Mouse (Mus musculus) MN1 (cell line): ENCODE data around the gene Tm4sf1.

Experiments
- DNase-seq: peaks from one replicate; pipeline ENCODE4 v3.0.0-alpha.2; 2016; ENCODE audit warnings: low spot score

The Tm4sf1 gene

DNA sequence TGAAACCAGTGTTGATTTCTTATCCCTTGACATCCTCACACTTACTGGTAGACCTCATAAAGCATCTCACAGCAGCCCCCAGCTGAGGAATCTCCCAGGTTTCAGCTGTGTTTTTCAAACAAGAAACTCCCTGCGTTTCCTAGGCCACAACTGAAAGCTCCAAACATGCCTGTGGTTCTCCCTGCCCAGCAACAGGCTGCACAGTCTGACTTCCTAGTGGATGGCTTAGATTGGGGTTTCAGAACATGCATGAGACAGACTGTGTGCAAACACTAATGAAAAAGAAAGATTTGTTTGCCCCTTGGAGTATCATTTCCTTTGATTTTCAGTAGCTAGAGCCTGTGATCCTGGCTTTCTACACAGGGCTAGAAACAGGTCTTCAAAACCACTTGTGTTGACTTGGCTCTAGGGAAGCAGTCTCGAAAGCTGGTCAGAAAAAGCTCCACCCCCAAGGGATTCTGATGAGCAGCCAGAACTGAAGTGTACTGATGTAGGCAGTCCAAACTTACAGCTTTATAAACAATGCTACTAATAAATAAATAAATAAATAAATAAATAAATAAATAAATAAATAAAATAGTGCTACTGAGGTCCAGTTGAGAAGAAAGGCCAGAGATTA lies at the start of gene Tm4sf1:
Gene Tm4sf1, minus strand, starts transcription at position 68 of the 619 bp plus-strand sequence.
- no peak for DNase-seq

DNA sequence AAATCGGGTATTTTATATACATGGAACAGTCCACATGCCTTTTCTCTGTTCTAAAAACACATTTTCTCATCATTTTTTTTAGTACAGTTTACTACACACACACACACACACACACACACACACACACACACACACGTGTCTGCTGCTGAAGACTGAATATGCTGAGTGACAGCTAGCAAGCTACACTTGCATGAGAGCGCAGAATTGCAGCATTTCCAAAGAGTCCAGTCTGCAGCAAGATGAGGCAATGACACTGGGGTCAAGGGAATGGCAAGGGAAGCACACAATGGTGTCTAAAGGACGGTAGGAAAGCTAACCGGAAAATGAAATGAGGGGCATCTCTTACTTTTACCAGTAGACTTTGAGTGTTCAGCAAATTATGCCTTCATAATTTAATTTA lies 43.0 kb upstream of the Tm4sf1 start:
- DNase-seq, result no peak

DNA sequence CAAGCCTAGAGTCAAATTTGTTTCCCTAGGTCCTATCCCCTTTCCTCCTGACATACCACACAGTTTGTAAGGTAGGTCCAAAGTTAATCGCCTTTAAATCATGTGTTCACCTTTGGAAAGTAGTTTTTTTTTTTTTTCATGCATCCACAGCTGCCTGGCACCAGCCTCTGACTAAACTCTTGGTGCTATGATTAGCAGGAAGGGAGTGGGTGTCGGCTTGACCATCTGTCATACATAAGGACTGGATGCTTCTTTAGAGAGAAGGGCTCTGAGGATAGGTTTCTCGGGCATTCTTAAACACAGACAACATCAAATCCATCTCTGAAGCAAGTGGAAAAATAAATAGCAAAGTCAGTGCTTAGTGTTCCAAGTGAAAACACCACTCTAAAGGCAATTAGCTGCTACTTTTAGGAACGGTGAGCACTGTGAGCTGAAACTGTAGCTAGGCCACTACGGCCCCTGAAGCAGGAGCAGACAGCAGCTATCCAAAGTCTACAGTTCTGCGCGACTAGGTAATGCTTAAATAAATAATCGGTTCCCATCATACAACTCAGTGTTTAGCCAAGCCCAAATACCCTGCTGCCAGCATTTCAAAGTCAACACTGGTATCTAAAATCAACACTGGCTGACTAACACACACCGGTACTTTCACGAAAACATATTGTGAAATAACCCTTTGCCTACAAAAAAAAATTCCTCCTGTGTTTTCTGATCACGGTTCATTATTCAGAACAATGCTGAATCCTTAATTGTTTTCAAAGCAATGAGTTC lies 42.2 kb upstream of the Tm4sf1 start:
- no peak for DNase-seq

DNA sequence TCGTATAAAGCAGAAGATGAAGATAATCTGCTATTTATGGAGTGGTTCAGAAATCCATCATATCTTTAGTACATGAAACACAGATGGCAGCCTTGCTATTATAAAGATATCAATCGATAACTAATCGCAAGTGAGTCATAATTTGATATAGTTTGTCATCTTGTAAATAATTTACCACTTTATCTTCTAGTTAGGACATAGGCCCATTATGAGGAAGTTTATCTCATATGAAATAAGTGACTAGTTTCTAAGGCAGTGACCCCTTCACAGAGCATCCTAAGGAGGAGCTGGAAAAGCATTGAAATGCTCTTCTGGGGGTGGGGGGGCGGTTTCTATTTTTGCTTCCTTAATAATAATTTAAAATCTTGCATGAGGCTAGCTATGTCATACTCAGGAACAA lies 41.2 kb upstream of the Tm4sf1 start:
- no peak for DNase-seq

DNA sequence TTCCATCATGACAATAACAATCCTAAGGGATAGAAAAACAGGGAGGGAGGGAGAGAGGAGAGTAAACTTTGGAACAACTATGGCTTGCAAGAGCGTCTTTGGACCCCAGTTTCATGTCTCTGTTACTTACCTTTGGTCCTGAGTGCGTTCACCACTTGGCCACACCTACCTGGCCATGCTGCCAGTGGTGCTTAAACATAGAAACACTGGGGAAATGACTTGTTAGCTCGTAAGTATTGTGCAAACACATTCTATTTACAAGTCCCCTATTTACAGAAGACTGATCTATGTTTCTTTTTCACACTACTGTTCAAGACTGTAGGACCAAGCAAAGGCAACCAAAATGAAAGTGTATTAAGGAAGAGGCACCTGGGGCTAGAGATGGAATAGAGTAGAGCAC lies 39.5 kb upstream of the Tm4sf1 start:
- DNase-seq, result no peak

DNA sequence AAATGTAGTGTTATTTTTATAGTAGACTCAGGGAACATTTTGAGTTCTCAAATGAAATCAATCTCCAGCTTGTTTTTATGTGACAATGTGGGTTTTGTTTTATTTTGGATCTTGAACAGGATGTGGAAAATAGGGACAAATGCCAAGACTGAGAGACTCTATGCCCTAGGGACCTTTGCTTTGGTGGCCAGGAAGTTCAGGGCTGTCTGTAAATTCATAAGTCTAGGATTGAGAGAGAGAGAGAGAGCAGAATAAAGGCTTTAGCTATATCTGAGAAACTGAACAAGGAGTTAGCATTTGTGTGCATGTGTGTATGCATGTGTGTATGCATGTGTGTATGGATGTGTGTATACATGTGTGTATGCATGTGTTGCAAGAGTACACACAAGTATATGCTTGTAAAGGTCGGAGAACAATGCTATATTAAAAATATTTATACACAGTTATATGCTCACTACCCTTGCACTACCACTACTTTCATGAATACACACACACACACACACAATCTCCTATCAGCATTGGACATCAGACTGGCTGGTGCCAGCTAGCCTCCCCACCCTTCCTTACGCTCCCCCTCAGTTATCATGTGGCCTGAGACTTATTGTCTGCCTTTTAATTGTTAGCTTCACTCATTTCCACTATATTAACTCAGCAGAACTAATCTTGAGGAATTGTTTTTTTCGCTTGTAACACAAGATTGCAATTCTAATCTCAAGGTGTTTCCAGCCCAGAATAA lies 33.5 kb upstream of the Tm4sf1 start:
- DNase-seq, result no peak

DNA sequence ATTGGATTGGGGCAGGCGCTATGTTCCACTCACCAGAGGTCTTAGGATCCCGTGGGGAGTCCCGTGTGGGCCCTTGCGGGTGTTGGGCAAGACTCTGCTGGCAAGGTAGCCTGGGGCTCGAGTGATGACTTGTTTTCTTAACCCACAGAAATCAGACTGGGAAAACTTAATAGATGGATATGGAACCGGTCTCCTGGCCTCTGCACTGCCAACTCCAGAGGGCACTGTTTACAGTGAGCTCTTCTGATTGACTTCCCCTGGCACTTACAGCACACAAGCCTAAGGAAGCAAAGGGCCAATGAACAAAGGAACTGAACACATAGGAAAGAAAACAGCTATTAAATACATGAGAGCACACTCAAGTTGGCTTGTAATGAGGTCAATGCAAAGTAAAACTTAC lies 26.2 kb upstream of the Tm4sf1 start:
- DNase-seq, result no peak

DNA sequence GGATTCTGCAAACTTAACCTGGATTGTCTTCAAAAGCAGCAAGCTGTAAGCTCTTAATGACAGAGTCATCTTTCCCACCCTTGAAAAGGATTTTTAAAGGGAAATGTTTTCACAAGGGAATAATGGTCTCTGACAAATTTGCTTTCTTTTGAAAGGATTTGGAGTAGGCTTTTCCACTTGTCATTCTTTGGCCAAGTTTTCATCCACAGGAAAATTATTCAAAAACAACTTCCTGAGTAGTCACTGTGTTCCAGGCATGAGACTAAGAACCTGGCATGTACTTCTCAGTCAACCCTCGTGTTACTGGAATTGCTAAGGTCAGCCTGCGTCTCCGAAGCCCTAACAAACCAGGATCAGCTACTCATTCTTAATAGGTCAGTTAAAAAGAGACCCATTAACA lies 5.3 kb upstream of the Tm4sf1 start:
- no peak for DNase-seq

DNA sequence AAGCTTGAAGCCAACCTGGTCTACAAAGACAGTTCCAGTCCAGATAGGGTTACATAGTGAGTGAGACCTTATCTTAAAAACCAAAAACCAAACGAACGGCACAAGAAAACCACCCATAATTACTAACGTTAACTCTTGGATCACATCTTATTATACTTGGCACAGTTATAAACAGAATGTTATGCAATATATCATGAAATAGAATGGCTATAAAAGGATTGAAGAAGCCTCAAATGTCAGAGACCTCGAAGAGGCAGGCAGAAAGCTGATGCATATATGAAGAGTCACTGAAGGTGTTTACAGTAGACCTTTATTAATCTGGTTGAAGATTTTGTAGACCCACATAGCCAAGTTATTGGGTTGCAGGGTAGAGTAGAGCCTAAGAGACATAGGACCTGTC lies 3.8 kb upstream of the Tm4sf1 start:
- DNase-seq, result no peak

DNA sequence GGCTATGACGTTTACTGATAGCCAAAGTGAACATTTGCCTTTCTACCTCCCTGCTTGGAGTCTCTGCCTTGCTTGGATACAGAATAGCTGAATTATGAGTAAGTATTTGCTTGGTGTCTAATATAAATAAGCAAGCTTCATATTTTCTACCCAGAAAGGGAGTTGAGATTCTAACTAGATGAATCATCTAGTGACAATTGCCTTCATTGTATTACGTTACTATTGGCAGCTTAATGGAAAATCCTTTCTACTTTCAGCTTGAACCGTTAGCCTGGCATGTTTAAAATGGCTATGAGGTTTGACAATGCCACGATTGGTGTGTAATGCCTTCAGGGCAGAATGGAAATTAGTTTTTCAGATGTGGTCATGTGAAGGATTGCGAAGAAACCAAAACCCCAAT lies 2.7 kb upstream of the Tm4sf1 start:
- no peak for DNase-seq

DNA sequence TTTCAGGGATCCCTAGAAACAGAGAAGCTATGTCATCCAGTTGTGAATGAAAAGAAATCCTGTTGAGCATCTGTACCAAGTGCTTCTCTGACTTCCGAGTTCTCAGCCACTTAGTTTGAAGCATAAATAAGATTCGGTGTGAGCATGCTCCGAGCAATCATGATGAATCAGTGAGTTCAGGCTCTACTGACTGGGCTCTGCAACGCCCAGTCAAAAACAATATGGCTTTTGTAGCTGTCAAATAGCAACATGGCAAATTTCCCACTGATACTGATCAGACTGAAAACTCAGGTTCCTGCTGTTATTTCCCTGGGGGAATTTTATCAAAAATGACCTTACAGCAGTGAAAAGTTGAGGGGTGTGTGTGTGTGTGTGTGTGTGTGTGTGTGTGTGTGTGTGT lies 2.3 kb upstream of the Tm4sf1 start:
- no peak for DNase-seq

DNA sequence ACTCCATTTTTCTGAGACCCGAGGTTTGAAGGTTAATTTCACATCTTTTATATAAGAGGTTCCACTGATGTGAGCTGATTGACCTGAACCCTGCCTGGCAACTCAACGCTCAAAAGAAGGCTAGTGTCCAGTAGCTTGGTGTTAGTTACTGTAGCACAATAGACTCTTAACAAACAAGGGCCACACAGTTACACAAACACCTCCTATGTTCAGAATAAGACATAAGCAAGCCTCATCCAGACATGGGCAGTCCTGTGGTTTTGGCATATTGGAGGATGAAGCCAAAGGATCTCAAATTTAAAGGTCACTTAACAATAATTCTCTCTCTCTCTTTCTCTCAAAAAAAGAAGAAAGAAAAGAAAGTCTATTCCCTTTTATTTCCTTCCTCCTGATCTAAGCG lies 1.7 kb upstream of the Tm4sf1 start:
- DNase-seq, result no peak

DNA sequence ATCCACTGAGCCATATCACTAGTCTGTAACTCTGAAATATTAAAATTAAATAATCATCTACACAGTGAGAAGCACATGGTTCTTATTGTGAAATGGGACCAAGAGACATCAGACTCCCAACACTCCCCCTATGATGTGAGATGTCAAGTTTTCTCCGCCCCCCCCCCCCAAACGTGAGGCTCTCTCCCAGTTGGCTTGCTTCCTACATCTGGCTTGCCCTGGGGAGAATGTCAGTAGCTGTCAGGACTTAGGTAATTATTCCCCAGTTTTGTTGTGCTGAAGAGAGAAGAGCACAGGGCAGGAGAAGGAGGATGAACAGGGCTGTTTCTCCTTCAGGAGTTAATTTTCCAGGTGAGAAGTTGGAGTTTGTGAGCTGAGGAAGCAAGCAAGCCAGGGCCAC lies 1.1 kb upstream of the Tm4sf1 start:
- no peak for DNase-seq

DNA sequence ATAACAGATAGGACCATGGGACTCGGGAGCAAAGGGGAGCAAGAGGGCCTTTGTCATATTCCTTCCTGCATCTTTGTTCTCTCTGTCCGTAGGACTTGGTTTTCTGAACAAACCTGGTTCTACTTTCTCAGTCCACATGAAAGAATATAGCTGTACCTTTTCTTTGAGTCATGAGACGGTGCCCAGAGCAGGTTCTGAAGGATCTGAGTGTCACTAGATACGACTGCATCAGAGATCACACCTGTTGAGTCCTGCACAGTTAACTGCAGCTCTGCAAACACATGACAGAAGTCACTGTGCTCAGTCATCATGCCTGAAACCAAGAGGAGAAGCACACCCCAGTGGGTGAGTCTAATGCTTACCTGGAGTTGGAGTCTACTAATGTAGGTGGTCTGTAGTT lies 422 bp downstream of the Tm4sf1 start:
- no peak for DNase-seq

DNA sequence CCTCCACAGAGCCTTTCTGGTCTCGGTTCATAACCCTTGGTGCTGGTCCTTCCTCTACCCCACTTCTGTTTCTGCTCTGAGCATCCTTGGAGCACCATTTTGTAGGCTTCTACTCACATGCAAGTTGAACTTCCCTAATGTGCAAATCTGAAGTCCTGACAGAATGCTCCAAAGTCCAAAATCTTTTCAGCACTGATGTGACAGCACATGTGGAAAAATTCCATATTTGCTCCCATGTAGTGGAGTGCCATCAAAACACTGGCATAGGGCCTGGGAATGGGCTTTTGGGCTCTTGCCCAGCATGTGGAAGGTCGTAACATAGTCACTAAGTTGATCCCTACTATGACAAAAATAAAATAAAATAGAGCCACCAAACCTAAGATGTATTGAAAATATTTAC lies 3.8 kb downstream of the Tm4sf1 start:
- DNase-seq, result no peak

DNA sequence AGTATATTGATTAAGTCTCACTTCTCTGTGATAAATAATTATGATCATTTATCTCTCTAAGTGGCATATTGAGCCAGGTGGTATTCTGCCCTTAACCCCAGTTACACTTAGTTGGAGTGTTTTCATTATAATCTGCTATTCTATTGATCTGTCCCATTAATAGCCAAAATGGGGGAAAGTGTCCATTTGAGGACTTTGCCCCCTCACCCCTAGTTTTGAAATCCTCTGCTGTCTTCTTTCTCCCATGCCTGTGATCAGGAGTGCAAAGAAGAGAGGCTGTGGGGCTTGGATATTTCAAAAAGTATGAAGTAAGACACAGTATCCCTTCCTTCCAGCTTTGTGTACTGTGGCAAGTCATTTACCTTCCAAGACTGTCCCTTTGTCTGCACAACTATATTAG lies 5.2 kb downstream of the Tm4sf1 start:
- DNase-seq, result no peak

DNA sequence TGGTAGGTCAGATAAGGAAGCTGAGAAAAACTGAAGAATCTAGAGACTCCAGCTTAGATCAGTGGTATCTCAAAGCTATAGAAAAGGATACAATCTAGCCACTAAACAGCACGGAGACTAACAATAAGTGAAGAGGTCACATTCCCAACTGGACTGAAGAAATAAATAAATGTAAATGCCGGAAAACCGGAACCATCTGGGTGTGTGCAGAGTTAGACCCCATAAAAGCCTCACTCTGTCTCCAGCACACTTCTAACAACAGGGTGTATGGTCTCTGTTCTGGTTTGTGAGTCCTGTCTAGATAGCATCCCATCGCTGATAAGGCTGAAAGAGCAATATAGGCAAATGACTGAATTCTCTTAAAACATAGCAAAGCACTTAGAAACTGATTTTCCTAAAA lies 6.2 kb downstream of the Tm4sf1 start:
- no peak for DNase-seq

DNA sequence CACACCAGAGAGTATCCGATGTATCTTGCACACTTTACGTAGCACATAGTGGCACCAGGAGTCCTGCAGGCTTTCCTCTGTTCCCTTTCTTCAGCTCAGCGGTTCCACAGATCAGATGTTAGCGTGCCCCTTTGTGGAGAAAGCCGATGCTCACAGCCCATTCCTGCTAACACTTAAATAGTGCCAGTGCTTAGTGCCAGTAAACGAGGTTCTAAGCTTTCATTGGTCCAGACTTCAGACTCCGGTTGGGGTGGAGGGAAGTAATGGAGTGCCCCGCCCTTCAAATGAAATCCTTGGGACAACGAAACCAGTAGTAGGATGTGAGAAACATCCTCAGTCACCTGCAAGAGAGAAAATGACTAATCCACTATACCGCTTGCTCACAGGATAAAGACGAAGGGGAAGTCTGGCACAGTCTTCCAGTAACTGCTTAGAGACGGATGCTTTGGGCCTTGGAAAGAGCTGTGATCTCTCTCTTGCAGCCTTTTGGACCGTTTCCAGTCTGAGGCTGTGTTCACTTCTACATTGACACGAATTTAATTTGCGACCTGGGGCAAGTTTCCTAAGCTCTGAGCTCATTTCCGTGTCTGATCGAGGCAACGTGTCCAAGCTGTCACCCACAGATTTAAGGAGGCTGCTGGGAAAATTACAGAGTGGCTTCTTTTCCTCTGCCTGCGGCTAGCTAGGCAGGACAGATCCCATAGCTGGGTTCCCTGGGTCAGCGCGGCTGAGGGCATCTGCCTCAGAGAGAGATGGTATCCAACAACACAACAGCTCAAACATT lies 6.9 kb downstream of the Tm4sf1 start:
- DNase-seq, result no peak

DNA sequence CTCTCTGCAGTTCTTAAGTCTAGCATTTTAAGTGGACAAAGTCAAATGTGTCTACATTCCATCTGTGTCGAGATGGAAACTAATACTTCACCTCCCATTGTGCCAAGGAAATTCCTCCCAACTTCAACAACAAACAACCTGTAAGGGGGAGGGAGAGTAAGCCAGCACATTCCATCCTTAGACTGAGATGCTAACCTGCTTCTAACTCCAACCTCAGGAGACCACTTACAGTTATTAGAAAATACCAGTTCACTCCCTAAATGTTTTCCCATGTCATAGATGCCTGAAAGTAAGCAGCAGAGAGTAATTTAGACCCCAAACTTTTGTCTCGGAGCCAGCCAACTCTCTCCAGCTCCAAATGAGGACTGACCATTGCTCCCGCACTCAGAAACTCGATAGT lies 7.9 kb downstream of the Tm4sf1 start:
- no peak for DNase-seq

DNA sequence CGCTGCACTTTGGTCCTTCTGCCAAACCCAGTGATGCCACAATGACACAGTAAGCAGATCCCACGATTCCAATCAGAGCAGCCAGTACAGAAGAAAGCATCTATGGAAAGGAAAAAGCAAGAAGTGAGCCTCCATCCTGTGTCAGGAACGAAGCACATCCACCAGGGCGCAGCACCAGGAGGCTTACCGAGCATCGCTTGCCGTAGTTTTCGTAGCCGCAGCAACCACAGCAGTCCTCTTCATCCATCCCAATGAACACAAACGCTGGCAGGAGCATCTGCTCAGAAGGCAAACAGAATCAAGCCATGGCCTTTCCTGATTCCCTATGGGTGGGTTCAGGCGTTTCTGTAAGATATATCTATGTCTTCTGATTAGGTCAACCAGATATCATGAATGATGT lies 9.0 kb downstream of the Tm4sf1 start:
- DNase-seq, result no peak

DNA sequence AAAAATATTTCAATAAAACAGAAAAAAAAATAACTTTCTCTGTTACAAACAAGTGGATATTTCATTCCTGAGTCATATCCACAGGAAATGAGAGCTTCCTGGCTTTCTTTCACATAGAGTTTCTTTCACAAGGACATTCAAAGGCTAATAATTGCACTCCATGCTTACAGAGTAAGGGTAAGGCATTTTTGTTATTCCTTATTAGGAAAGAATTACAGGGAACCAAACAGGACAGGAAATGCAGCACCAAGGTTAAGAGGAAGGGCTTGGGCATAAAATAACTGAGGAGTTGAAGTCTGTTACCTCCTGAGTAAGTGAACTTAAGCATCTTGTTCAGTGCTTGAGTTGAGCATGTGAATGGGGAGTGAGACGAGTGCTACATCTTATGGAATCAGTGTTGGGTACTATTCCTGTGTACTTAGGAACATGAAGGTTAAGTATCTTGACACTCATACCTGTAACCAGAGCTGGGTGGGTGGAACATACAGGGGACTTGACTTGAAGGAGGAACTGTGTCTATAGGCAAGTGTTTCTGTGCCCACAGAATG lies 12.8 kb downstream of the Tm4sf1 start:
- DNase-seq, result no peak
